Mouse (Mus musculus) bone marrow macrophage, adult 2 months (primary cell): Measurements from ENCODE around the gene Actg1.

Experiments used
- CTCF ChIP-seq: IDR thresholded peaks from 2 replicates; pipeline ENCODE4 v1.5.1; 2012; ENCODE audit warnings: low read depth, mild to moderate bottlenecking, low read length, moderate library complexity
- POLR2A ChIP-seq: IDR thresholded peaks from 2 replicates; pipeline ENCODE4 v1.6.1; 2012; ENCODE audit warnings: mild to moderate bottlenecking, low read depth, low read length, borderline replicate concordance

DNA sequence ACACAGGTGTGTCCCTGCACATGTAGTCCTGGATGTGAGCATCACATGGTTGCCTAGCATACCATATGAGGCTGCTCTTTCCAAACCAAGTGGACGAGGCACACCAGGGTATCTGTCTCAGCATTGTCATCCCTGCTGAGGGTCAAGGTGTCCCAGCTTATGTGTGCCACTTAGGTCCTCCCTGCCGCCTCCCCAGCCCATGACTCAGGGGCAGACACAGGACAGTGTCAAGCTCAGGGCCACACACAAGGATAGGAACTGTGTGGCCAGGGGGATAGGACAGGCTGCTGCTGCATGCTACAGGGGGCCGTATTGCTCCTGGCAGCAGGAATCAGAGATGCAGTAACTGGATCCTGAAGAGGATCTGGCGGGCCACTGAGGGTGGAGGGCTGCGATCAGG, 12.4 kb upstream of the Actg1 start:
- TF ChIP-seq POLR2A (no peak), CTCF (no peak)
